10 mouse cellular contexts compared by ENCODE assay signal in genomic region chr8:89787050-89787905, GRCm38 (mm10).
A peak's percentile ranks its signal among the peaks of the same experiment; 100 is the strongest.
DNase-seq lines count a peak whose midpoint lies in the region; ATAC-seq lines count a peak whose summit lies in the region.
"Had no signal": no experiment of that assay in that cellular context is flagged by ENCODE, and none has a peak within 500 bp of the region (broad histone marks: within the 10 kb centered on the region; RNA-seq: fewer than 3 reads in every experiment).

No protein-coding gene starts in this region.

- no peaks in the 10 kb centered on the region for H3K9me3 ChIP-seq in hindbrain, embryonic 14.5 days (ENCODE audit: control insufficient read depth, low read length)
- no peaks in the 10 kb centered on the region for H3K9me3 ChIP-seq in hindbrain, embryonic 11.5 days (ENCODE audit: control insufficient read depth, low read length)
- H3K9me3 ChIP-seq: neural tube, embryonic 12.5 days had no signal

- no peak for ATAC-seq in hindbrain, embryonic 14.5 days (ENCODE audit: low FRiP score)
- no peak for ATAC-seq in hindbrain, embryonic 11.5 days (ENCODE audit: low FRiP score)

- H3K9ac ChIP-seq in hindbrain, embryonic 14.5 days, result no peak overlapping the region
- H3K9ac ChIP-seq in hindbrain, embryonic 11.5 days (ENCODE audit: low read depth, low read length), result no peak overlapping the region
- H3K9ac ChIP-seq: neural tube, embryonic 12.5 days had no signal

- peaks cover 18% of the 10 kb centered on the region for H3K4me1 ChIP-seq in hindbrain, embryonic 14.5 days (replicated peaks; ENCODE audit: control insufficient read depth, insufficient read depth, low read length)
- peaks cover 3% of the 10 kb centered on the region for H3K4me1 ChIP-seq in hindbrain, embryonic 11.5 days (replicated peaks; ENCODE audit: control insufficient read depth, insufficient read depth, low read length)

- no peaks in the 10 kb centered on the region for H3K36me3 ChIP-seq in hindbrain, embryonic 14.5 days (replicated peaks; ENCODE audit: control insufficient read depth, insufficient read depth)
- H3K36me3 ChIP-seq in hindbrain, embryonic 11.5 days (ENCODE audit: control insufficient read depth, insufficient read depth, low read length), result no peaks in the 10 kb centered on the region
- H3K36me3 ChIP-seq: G1E; neural tube, embryonic 12.5 days had no signal

- peak overlapping the region; percentile 22; the same call in 1 of the 2 replicates for H3K4me2 ChIP-seq in hindbrain, embryonic 14.5 days (replicated peaks)
- H3K4me2 ChIP-seq in hindbrain, embryonic 11.5 days (replicated peaks; ENCODE audit: low read depth, low read length), result no peak overlapping the region
- H3K4me2 ChIP-seq: neural tube, embryonic 12.5 days had no signal

- H3K4me3 ChIP-seq in hindbrain, embryonic 14.5 days (replicated peaks; ENCODE audit: low read length), result no peak overlapping the region
- no peak overlapping the region for H3K4me3 ChIP-seq in hindbrain, embryonic 11.5 days (ENCODE audit: low read depth, low read length)
- H3K4me3 ChIP-seq: neural tube, embryonic 12.5 days had no signal

- peaks cover 5% of the 10 kb centered on the region; the same call in 1 of the 2 replicates for H3K27me3 ChIP-seq in hindbrain, embryonic 14.5 days (ENCODE audit: control insufficient read depth, insufficient read depth, low read length)
- H3K27me3 ChIP-seq in hindbrain, embryonic 11.5 days (ENCODE audit: control insufficient read depth, insufficient read depth, low read length), result no peaks in the 10 kb centered on the region
- H3K27me3 ChIP-seq: neural tube, embryonic 12.5 days had no signal

- no peak overlapping the region for H3K27ac ChIP-seq in hindbrain, embryonic 14.5 days
- no peak overlapping the region for H3K27ac ChIP-seq in hindbrain, embryonic 11.5 days (ENCODE audit: low read depth, low read length)
- H3K27ac ChIP-seq: neural tube, embryonic 12.5 days had no signal

- DNase-seq in hindbrain, embryonic 14.5 days (ENCODE audit: low spot score), result peak; percentile 40
- no peak for DNase-seq in hindbrain, embryonic 11.5 days (ENCODE audit: low spot score)
- DNase-seq in frontal cortex, postnatal 25 days (ENCODE audit: low spot score in 2 of 2), result peak; percentile 5 to 12
- DNase-seq in layer of hippocampus, postnatal 10 days (ENCODE audit: low spot score in 2 of 2), result peak; percentile 19 to 46
- peak; percentile 58 for DNase-seq in right cerebral cortex, adult 18-20 months
- DNase-seq in ovary, adult 18-20 months (ENCODE audit: low spot score), result no peak
- no peak for DNase-seq in adipocyte (ENCODE audit: low spot score)
- no peak for DNase-seq in urinary bladder, adult 18-20 months (ENCODE audit: low spot score in 2 of 2)

- 56% methylated on average over 17 of the region's 17 CpGs for WGBS in hindbrain, embryonic 14.5 days
- WGBS in hindbrain, embryonic 11.5 days, result 61% methylated on average over 17 of the region's 17 CpGs

Comparison
In these comparisons a context has a peak if more than half of its experiments do, and no peak if none do; other contexts are left out.
1. DNase-seq: peak in hindbrain, embryonic 14.5 days (single experiment), frontal cortex, postnatal 25 days (2 of 2), layer of hippocampus, postnatal 10 days (2 of 2) and right cerebral cortex, adult 18-20 months (single experiment); none in hindbrain, embryonic 11.5 days (single experiment), ovary, adult 18-20 months (single experiment), adipocyte (single experiment) and urinary bladder, adult 18-20 months (0 of 2).